Mouse (Mus musculus) MEL (cell line): ENCODE measurements at regions not wholly inside any gene's neighbourhood (a gene's known extent, or its start where the extent isn't known, plus 50 kb on each side); places are given as distances from the start of the nearest gene placed in this dataset.

Source experiments
- DNase-seq: peaks from one replicate; pipeline ENCODE4 v3.0.0; 2011; ENCODE audit warnings: low read depth, low spot score
- H3K27ac ChIP-seq: 2 replicates; pipeline ENCODE4 v1.5.1; 2012; ENCODE audit warnings: low read depth, mild to moderate bottlenecking, control low read depth, low read length, moderate library complexity; ENCODE audit not compliant: control insufficient read depth
- H3K27me3 ChIP-seq, 2 experiments: fragments of 150-350 bp in 1 of 2; sonication (generic) in 1 of 2; 2 replicates each; pipeline ENCODE4 v1.6.1; 2012; ENCODE audit warnings: low read length in 2 of 2, mild to moderate bottlenecking in 2 of 2, improper control_type of control experiment in 1 of 2, moderate library complexity in 1 of 2; ENCODE audit not compliant: insufficient read depth in 2 of 2, control insufficient read depth in 1 of 2
- H3K36me3 ChIP-seq, 2 experiments: 2 replicates each; pipeline ENCODE4 v1.6.1; 2012 to 2014; ENCODE audit warnings: low read length in 2 of 2, improper control_type of control experiment in 1 of 2, inconsistent platforms in 1 of 2, mild to moderate bottlenecking in 1 of 2; ENCODE audit not compliant: insufficient read depth in 2 of 2, control insufficient read depth in 1 of 2
- H3K4me1 ChIP-seq, 2 experiments: fragments of 150-350 bp in 1 of 2; sonication (generic) in 1 of 2; 2 replicates each; pipeline ENCODE4 v1.6.1; 2012; ENCODE audit warnings: low read length in 2 of 2, improper control_type of control experiment in 1 of 2, mild to moderate bottlenecking in 1 of 2; ENCODE audit not compliant: insufficient read depth in 2 of 2, control insufficient read depth in 1 of 2
- H3K4me3 ChIP-seq, 2 experiments: fragments of 150-350 bp in 1 of 2; sonication (generic) in 1 of 2; 2 replicates each; pipeline ENCODE4 v1.5.1; 2012; ENCODE audit warnings: low read depth in 2 of 2, low read length in 2 of 2, mild to moderate bottlenecking in 2 of 2, moderate library complexity in 2 of 2, control low read depth in 1 of 2, improper control_type of control experiment in 1 of 2; ENCODE audit not compliant: control insufficient read depth in 1 of 2, insufficient read depth in 1 of 2
- H3K79me2 ChIP-seq: 2 replicates; pipeline ENCODE4 v1.6.1; 2012; ENCODE audit warnings: mild to moderate bottlenecking, low read length, moderate library complexity; ENCODE audit not compliant: control insufficient read depth, poor library complexity, insufficient read depth
- H3K9ac ChIP-seq: 2 replicates; pipeline ENCODE4 v1.6.1; 2012; ENCODE audit warnings: low read depth, mild to moderate bottlenecking, control low read depth, low read length, moderate library complexity; ENCODE audit not compliant: control insufficient read depth, poor library complexity, severe bottlenecking
- H3K9me3 ChIP-seq: fragments of 150-350 bp; sonication (generic); replicated peaks from 2 replicates; pipeline ENCODE4 v1.6.1; 2012; ENCODE audit warnings: mild to moderate bottlenecking, low read length, improper control_type of control experiment, moderate library complexity; ENCODE audit not compliant: insufficient read depth
- CHD1 ChIP-seq: IDR thresholded peaks from 2 replicates; pipeline ENCODE4 v1.6.1; 2012; ENCODE audit warnings: low read depth, mild to moderate bottlenecking, inconsistent platforms, low read length, improper control_type of control experiment
- CHD2 ChIP-seq: IDR thresholded peaks from 2 replicates; pipeline ENCODE4 v1.6.1; 2011; ENCODE audit warnings: low read length, improper control_type of control experiment
- CTCF ChIP-seq, 3 experiments: IDR thresholded peaks in 2 of 3; conservative IDR thresholded peaks in 1 of 3; 2 replicates each; pipeline ENCODE4 v1.5.1; 2011 to 2012; ENCODE audit warnings: low read length in 3 of 3, low read depth in 2 of 3, mild to moderate bottlenecking in 2 of 3, improper control_type of control experiment in 1 of 3, inconsistent platforms in 1 of 3, mixed read lengths in 1 of 3, moderate library complexity in 1 of 3; ENCODE audit not compliant: control insufficient read depth in 1 of 3, insufficient read depth in 1 of 3, poor library complexity in 1 of 3, severe bottlenecking in 1 of 3
- E2F4 ChIP-seq: IDR thresholded peaks from 2 replicates; pipeline ENCODE4 v1.6.1; 2011; ENCODE audit warnings: low read depth, low read length, improper control_type of control experiment, borderline replicate concordance
- ELF1 ChIP-seq: IDR thresholded peaks from 2 replicates; pipeline ENCODE4 v1.6.1; 2014; ENCODE audit warnings: low read depth, mild to moderate bottlenecking, inconsistent platforms, low read length, improper control_type of control experiment, moderate library complexity
- ETS1 ChIP-seq: IDR thresholded peaks from 2 replicates; pipeline ENCODE4 v1.6.1; 2012; ENCODE audit warnings: low read depth, mild to moderate bottlenecking, inconsistent platforms, low read length, improper control_type of control experiment, moderate library complexity
- HCFC1 ChIP-seq: IDR thresholded peaks from 2 replicates; pipeline ENCODE4 v1.6.1; 2012; ENCODE audit warnings: low read depth, mild to moderate bottlenecking, inconsistent platforms, low read length, improper control_type of control experiment, moderate library complexity
- KAT2A ChIP-seq: conservative IDR thresholded peaks from 2 replicates; pipeline ENCODE4 v1.6.1; 2012; ENCODE audit warnings: low read depth, low read length, improper control_type of control experiment, inconsistent platforms
- MAFK ChIP-seq: IDR thresholded peaks from 2 replicates; pipeline ENCODE4 v1.6.1; 2011; ENCODE audit warnings: low read depth, mild to moderate bottlenecking, low read length, improper control_type of control experiment, borderline replicate concordance
- MAZ ChIP-seq: IDR thresholded peaks from 2 replicates; pipeline ENCODE4 v1.6.1; 2012; ENCODE audit warnings: low read depth, mild to moderate bottlenecking, inconsistent platforms, low read length, improper control_type of control experiment
- MXI1 ChIP-seq: IDR thresholded peaks from 2 replicates; pipeline ENCODE4 v1.6.1; 2011; ENCODE audit warnings: mild to moderate bottlenecking, low read depth, low read length, improper control_type of control experiment
- MYB ChIP-seq: IDR thresholded peaks from 2 replicates; pipeline ENCODE4 v1.6.1; 2011; ENCODE audit warnings: mild to moderate bottlenecking, low read depth, low read length, improper control_type of control experiment
- MYC ChIP-seq: IDR thresholded peaks from 2 replicates; pipeline ENCODE4 v1.6.1; 2011; ENCODE audit warnings: low read depth, mild to moderate bottlenecking, low read length, improper control_type of control experiment, moderate library complexity
- NELFE ChIP-seq: IDR thresholded peaks from 2 replicates; pipeline ENCODE4 v1.6.1; 2011; ENCODE audit warnings: low read depth, low read length, improper control_type of control experiment
- NRF1 ChIP-seq: IDR thresholded peaks from 2 replicates; pipeline ENCODE4 v1.6.1; 2014; ENCODE audit warnings: low read depth, mild to moderate bottlenecking, inconsistent platforms, low read length, improper control_type of control experiment, moderate library complexity; ENCODE audit not compliant: poor library complexity, insufficient read depth, severe bottlenecking
- POLR2AphosphoS2 ChIP-seq: IDR thresholded peaks from 2 replicates; pipeline ENCODE4 v1.6.1; 2011; ENCODE audit warnings: low read length, improper control_type of control experiment
- POLR2AphosphoS5 ChIP-seq: IDR thresholded peaks from 2 replicates; pipeline ENCODE4 v1.6.1; 2012; ENCODE audit warnings: low read depth, borderline replicate concordance, mild to moderate bottlenecking, inconsistent platforms, low read length, moderate library complexity, mixed read lengths
- RAD21 ChIP-seq: IDR thresholded peaks from 2 replicates; pipeline ENCODE4 v1.6.1; 2011; ENCODE audit warnings: mild to moderate bottlenecking, low read depth, low read length, improper control_type of control experiment
- SIN3A ChIP-seq: IDR thresholded peaks from 2 replicates; pipeline ENCODE4 v1.6.1; 2012; ENCODE audit warnings: low read length, improper control_type of control experiment, inconsistent platforms
- TAL1 ChIP-seq: IDR thresholded peaks from 2 replicates; pipeline ENCODE4 v1.6.1; 2012; ENCODE audit warnings: mild to moderate bottlenecking, inconsistent platforms, low read length, moderate library complexity, mixed read lengths
- TBP ChIP-seq: IDR thresholded peaks from 2 replicates; pipeline ENCODE4 v1.8.0; 2011; ENCODE audit warnings: low read depth, low read length, improper control_type of control experiment
- TCF12 ChIP-seq: IDR thresholded peaks from 2 replicates; pipeline ENCODE4 v1.6.1; 2014; ENCODE audit warnings: low read depth, mild to moderate bottlenecking, inconsistent platforms, low read length, improper control_type of control experiment, moderate library complexity
- USF1 ChIP-seq: IDR thresholded peaks from 2 replicates; pipeline ENCODE4 v1.6.1; 2014; ENCODE audit warnings: low read depth, mild to moderate bottlenecking, inconsistent platforms, low read length, improper control_type of control experiment, moderate library complexity
- ZC3H11A ChIP-seq: IDR thresholded peaks from 2 replicates; pipeline ENCODE4 v1.6.1; 2012; ENCODE audit warnings: low read depth, mild to moderate bottlenecking, inconsistent platforms, low read length, improper control_type of control experiment
- ZNF384 ChIP-seq: IDR thresholded peaks from 2 replicates; pipeline ENCODE4 v1.6.1; 2012; ENCODE audit warnings: low read depth, mild to moderate bottlenecking, inconsistent platforms, low read length, improper control_type of control experiment

DNA sequence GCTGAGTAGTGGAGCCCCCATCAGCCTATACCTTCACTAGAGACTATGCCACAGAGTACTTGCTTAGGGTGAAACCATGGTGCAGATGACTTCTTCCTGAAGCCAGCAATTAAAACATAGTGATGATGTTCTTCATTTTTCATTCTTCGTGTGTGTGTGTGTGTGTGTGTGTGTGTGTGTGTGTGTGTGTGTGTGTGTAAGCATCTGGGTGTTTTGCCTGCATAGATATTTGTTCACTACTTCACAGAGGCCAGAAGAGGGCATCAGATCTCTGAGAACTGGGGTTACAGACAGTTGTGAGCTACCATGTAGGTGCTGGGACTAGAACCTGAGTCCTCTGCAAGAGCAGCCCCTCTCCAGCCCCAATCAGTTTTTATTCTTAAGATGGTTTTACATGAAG, 358.8 kb downstream of the Wdr11 start:
- H3K79me2 ChIP-seq: no peaks in the 10 kb centered on the region
- H3K27ac ChIP-seq: no peak overlapping the region
- no peak overlapping the region for H3K4me3 ChIP-seq
- no peak for DNase-seq
- TF ChIP-seq TAL1: no peak
- TF ChIP-seq MXI1: no peak
- no peak for TF ChIP-seq TCF12
- TF ChIP-seq POLR2AphosphoS5: no peak
- TF ChIP-seq TBP: no peak
- TF ChIP-seq HCFC1: no peak
- no peak for TF ChIP-seq MYC
- TF ChIP-seq ETS1: no peak
- TF ChIP-seq RAD21: no peak
- TF ChIP-seq MAFK: no peak
- no peak for TF ChIP-seq NELFE
- no peak for TF ChIP-seq ZNF384
- TF ChIP-seq CHD1: no peak
- TF ChIP-seq CTCF (IDR thresholded peaks at IDR 0.05 in 2 of 3, conservative IDR thresholded peaks at IDR 0.05 in 1 of 3; ENCODE audit: control insufficient read depth in 1 of 3, insufficient read depth in 1 of 3, low read depth in 2 of 3, low read length in 3 of 3, poor library complexity in 1 of 3, severe bottlenecking in 1 of 3): no peak
- TF ChIP-seq E2F4: no peak
- TF ChIP-seq ZC3H11A: no peak
- no peak for TF ChIP-seq CHD2
- TF ChIP-seq ELF1: no peak
- no peaks in the 10 kb centered on the region for H3K27me3 ChIP-seq
- no peaks in the 10 kb centered on the region for H3K9me3 ChIP-seq
- H3K4me1 ChIP-seq: no peaks in the 10 kb centered on the region
- H3K9ac ChIP-seq: no peak overlapping the region
- H3K36me3 ChIP-seq: no peaks in the 10 kb centered on the region

- H3K36me3 ChIP-seq: no peaks in the 10 kb centered on the region
- no peaks in the 10 kb centered on the region for H3K4me1 ChIP-seq
- H3K9ac ChIP-seq: no peak overlapping the region
- DNase-seq: no peak
- no peaks in the 10 kb centered on the region for H3K27me3 ChIP-seq
- no peak overlapping the region for H3K4me3 ChIP-seq
- no peak overlapping the region for H3K27ac ChIP-seq
- H3K79me2 ChIP-seq: no peaks in the 10 kb centered on the region
- TF ChIP-seq ZNF384 (no peak), CHD1 (no peak), POLR2AphosphoS2 (no peak), MAZ (no peak), USF1 (no peak), MYB (no peak), KAT2A (no peak), MYC (no peak), NELFE (no peak), NRF1 (no peak), POLR2AphosphoS5 (no peak), SIN3A (no peak), TAL1 (no peak), CTCF (IDR thresholded peaks at IDR 0.05 in 2 of 3, conservative IDR thresholded peaks at IDR 0.05 in 1 of 3; ENCODE audit: control insufficient read depth in 1 of 3, insufficient read depth in 1 of 3, low read depth in 2 of 3, low read length in 3 of 3, poor library complexity in 1 of 3, severe bottlenecking in 1 of 3) (no peak), ELF1 (no peak)
- H3K9me3 ChIP-seq: no peaks in the 10 kb centered on the region
Measured at GRCm38 (mm10) chr7:129958379-129958778, 366.7 kb downstream of the Wdr11 start.
